ENCODE assay signal across 8 mouse cellular contexts in the genomic region with DNA sequence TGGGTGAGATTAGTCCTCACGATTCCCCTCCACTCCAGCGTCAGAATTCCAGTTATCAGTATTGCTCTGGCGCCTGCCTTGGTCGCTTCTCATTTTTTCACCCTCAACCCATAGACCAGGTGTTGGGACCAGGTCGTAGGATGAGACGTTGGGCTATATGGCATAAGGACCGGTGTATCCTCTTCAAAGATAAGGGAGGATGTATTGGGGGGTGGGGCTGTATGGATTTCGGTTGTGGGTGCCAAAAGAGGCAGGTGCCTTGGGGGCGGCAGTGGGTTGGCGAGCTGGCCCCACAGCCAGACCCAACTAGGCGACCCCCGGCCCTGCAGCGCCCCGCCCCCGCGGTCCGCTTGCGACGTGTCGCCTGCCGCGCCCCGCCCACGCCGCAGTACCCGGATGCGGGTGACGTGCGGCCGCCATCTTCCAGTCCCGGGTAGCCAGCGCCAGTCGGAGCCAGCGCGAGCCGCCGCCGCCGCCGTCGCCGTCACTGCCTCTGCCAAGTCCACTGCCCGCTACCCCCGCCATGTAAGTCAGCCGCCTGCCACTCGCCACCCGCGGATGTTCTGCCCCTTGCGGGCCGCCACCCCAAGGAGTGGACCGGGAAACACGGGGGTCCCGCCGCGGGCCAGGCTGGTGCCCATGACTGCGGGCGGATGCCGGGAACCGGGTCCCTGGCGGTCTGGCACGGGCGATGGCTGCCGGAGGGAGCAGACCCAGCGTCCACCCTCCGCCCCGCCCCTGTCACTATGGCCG. TPM values are rescaled to one million over a fixed set of nuclear protein-coding genes. Genes with fewer than 3 reads are reported as not detected.
DNase-seq lines count a peak whose midpoint lies in the region; ATAC-seq and TF ChIP-seq lines count a peak whose summit lies in the region.

Vamp2 (plus strand) TSS at position 388 of the 753 bp plus-strand sequence.

- peak within 1 kb of the TSS; percentile 99 for H3K27ac ChIP-seq in brown adipose tissue, adult 24 weeks (replicated peaks; ENCODE audit: low read depth, low read length)
- H3K27ac ChIP-seq in forebrain, embryonic 11.5 days (ENCODE audit: low read depth, low read length): peak within 1 kb of the TSS; percentile 82
- H3K27ac ChIP-seq in heart, embryonic 15.5 days: peak within 1 kb of the TSS; percentile 94
- H3K27ac ChIP-seq in liver, embryonic 16.5 days (ENCODE audit: low read length): peak within 1 kb of the TSS; percentile 95
- peak within 1 kb of the TSS; percentile 91 for H3K27ac ChIP-seq in neural tube, embryonic 12.5 days
- H3K27ac ChIP-seq in stomach, postnatal 0 days (replicated peaks): peak within 1 kb of the TSS; percentile 97

- H3K9me3 ChIP-seq in forebrain, embryonic 11.5 days (ENCODE audit: control insufficient read depth, low read length): no peaks in the 10 kb centered on the region
- no peaks in the 10 kb centered on the region for H3K9me3 ChIP-seq in heart, embryonic 15.5 days (replicated peaks)
- H3K9me3 ChIP-seq in liver, embryonic 16.5 days (replicated peaks; ENCODE audit: control insufficient read depth, low read length): no peaks in the 10 kb centered on the region
- H3K9me3 ChIP-seq in neural tube, embryonic 12.5 days: no peaks in the 10 kb centered on the region
- no peaks in the 10 kb centered on the region for H3K9me3 ChIP-seq in stomach, postnatal 0 days (ENCODE audit: control insufficient read depth, low read length)

- WGBS in forebrain, embryonic 11.5 days: 1% methylated on average over 64 of the region's 67 CpGs
- WGBS in heart, embryonic 15.5 days: 1% methylated on average over 63 of the region's 67 CpGs
- WGBS in liver, embryonic 16.5 days (ENCODE audit: insufficient replicate concordance): under 1% methylated on average over 61 of the region's 67 CpGs
- under 1% methylated on average over 67 of the region's 67 CpGs for WGBS in neural tube, embryonic 12.5 days
- WGBS in stomach, postnatal 0 days: 1% methylated on average over 52 of the region's 67 CpGs

- H3K4me3 ChIP-seq in brown adipose tissue, adult 24 weeks (ENCODE audit: insufficient read depth, low read depth, low read length): peak within 1 kb of the TSS; percentile 99
- peak within 1 kb of the TSS; percentile 98 for H3K4me3 ChIP-seq in forebrain, embryonic 11.5 days (ENCODE audit: low read depth, low read length)
- peak within 1 kb of the TSS; percentile 87 for H3K4me3 ChIP-seq in heart, embryonic 15.5 days
- H3K4me3 ChIP-seq in liver, embryonic 16.5 days (ENCODE audit: low read depth, low read length): peak within 1 kb of the TSS; percentile 100
- H3K4me3 ChIP-seq in neural tube, embryonic 12.5 days: peak within 1 kb of the TSS; percentile 97
- H3K4me3 ChIP-seq in stomach, postnatal 0 days (ENCODE audit: low read depth, low read length): peak within 1 kb of the TSS; percentile 98

- peak; percentile 83 for ATAC-seq in forebrain, embryonic 11.5 days (replicated peaks; ENCODE audit: low FRiP score)
- ATAC-seq in heart, embryonic 15.5 days (replicated peaks; ENCODE audit: insufficient number of reproducible peaks, insufficient read depth, low FRiP score, low read depth): peak; percentile 73
- peak; percentile 74 for ATAC-seq in liver, embryonic 16.5 days (ENCODE audit: low read depth)
- peak; percentile 85 for ATAC-seq in neural tube, embryonic 12.5 days (ENCODE audit: low FRiP score, low read depth)
- peak; percentile 78 for ATAC-seq in stomach, postnatal 0 days (ENCODE audit: low FRiP score, low TSS enrichment)

- DNase-seq in CD4-positive helper T cell, adult 2 months (ENCODE audit: low read depth, low spot score): peak; percentile 93
- DNase-seq in forebrain, embryonic 11.5 days (ENCODE audit: low spot score): peak; percentile 96
- peak; percentile 91 to 95 for DNase-seq in kidney, postnatal 25 days
- peak; percentile 91 for DNase-seq in stomach, postnatal 0 days (ENCODE audit: low spot score)

- no peaks in the 10 kb centered on the region for H3K27me3 ChIP-seq in forebrain, embryonic 11.5 days (ENCODE audit: control insufficient read depth, insufficient read depth, low read length)
- no peaks in the 10 kb centered on the region for H3K27me3 ChIP-seq in heart, embryonic 15.5 days
- H3K27me3 ChIP-seq in liver, embryonic 16.5 days (ENCODE audit: control insufficient read depth, insufficient read depth, low read depth, low read length): no peaks in the 10 kb centered on the region
- no peaks in the 10 kb centered on the region for H3K27me3 ChIP-seq in neural tube, embryonic 12.5 days (replicated peaks)
- H3K27me3 ChIP-seq in stomach, postnatal 0 days (ENCODE audit: control insufficient read depth, insufficient read depth, low read length): no peaks in the 10 kb centered on the region

- no peak for TF ChIP-seq CTCF in stomach, postnatal 0 days (IDR thresholded peaks at IDR 0.05; ENCODE audit: low read depth)

- peak within 1 kb of the TSS; percentile 93 for H3K4me2 ChIP-seq in forebrain, embryonic 11.5 days (ENCODE audit: low read depth, low read length, severe bottlenecking)
- peak within 1 kb of the TSS; percentile 82 for H3K4me2 ChIP-seq in heart, embryonic 15.5 days
- H3K4me2 ChIP-seq in liver, embryonic 16.5 days (ENCODE audit: low read depth, low read length): peak within 1 kb of the TSS; percentile 97
- H3K4me2 ChIP-seq in neural tube, embryonic 12.5 days (replicated peaks): peak within 1 kb of the TSS; percentile 96
- H3K4me2 ChIP-seq in stomach, postnatal 0 days (replicated peaks; ENCODE audit: low read depth): peak within 1 kb of the TSS; percentile 78

- H3K9ac ChIP-seq in forebrain, embryonic 11.5 days (ENCODE audit: low read length): peak within 1 kb of the TSS; percentile 98
- peak within 1 kb of the TSS; percentile 94 for H3K9ac ChIP-seq in heart, embryonic 15.5 days
- H3K9ac ChIP-seq in liver, embryonic 16.5 days (ENCODE audit: low read depth, low read length): peak within 1 kb of the TSS; percentile 100
- H3K9ac ChIP-seq in neural tube, embryonic 12.5 days: peak within 1 kb of the TSS; percentile 100
- peak within 1 kb of the TSS; percentile 100 for H3K9ac ChIP-seq in stomach, postnatal 0 days (ENCODE audit: low read length)

- no peaks in the 10 kb centered on the region; the same call in 1 of the 2 replicates for H3K36me3 ChIP-seq in forebrain, embryonic 11.5 days (ENCODE audit: control insufficient read depth, insufficient read depth, low read length)
- H3K36me3 ChIP-seq in heart, embryonic 15.5 days: peaks cover 23% of the 10 kb centered on the region
- peaks cover 10% of the 10 kb centered on the region for H3K36me3 ChIP-seq in liver, embryonic 16.5 days (ENCODE audit: control insufficient read depth, insufficient read depth)
- H3K36me3 ChIP-seq in neural tube, embryonic 12.5 days: peaks cover 17% of the 10 kb centered on the region
- peaks cover 7% of the 10 kb centered on the region; the same call in 1 of the 2 replicates for H3K36me3 ChIP-seq in stomach, postnatal 0 days (ENCODE audit: control insufficient read depth, insufficient read depth, low read length)

- H3K4me1 ChIP-seq in brown adipose tissue, adult 24 weeks (ENCODE audit: control insufficient read depth, insufficient read depth, insufficient read length, low read length): peaks cover 11% of the 10 kb centered on the region; the same call in 1 of the 2 replicates
- H3K4me1 ChIP-seq in forebrain, embryonic 11.5 days (replicated peaks; ENCODE audit: control insufficient read depth, insufficient read depth, low read length): peaks cover 10% of the 10 kb centered on the region; the same call in 1 of the 2 replicates
- peaks cover 50% of the 10 kb centered on the region for H3K4me1 ChIP-seq in heart, embryonic 15.5 days (replicated peaks)
- peaks cover 35% of the 10 kb centered on the region for H3K4me1 ChIP-seq in liver, embryonic 16.5 days (ENCODE audit: control insufficient read depth, low read depth, low read length)
- H3K4me1 ChIP-seq in neural tube, embryonic 12.5 days: peaks cover 34% of the 10 kb centered on the region
- peaks cover 7% of the 10 kb centered on the region; the same call in 1 of the 2 replicates for H3K4me1 ChIP-seq in stomach, postnatal 0 days (replicated peaks; ENCODE audit: control insufficient read depth, insufficient read depth)

- TF ChIP-seq EP300 in stomach, postnatal 0 days (optimal IDR thresholded peaks at IDR 0.05): peak; percentile 36

RNA-seq across cellular contexts. Expression of gene Vamp2, which starts in this region (rescaled TPM):
- polyA plus RNA-seq in brown adipose tissue, adult 24 weeks (2012; ENCODE audit: insufficient read depth, insufficient read length, missing spikeins): 42.0 and 54.9 TPM in 2 replicates
- polyA plus RNA-seq in forebrain, embryonic 11.5 days (2014; fragmentation: Nextera tagmentation; extraction: Ambion mirVana): 95.9 and 98.4 TPM in 2 replicates
- polyA plus RNA-seq in heart, embryonic 15.5 days (2015; fragmentation: Nextera tagmentation; extraction: Ambion mirVana): 82.2 and 96.4 TPM in 2 replicates
- polyA plus RNA-seq in liver, embryonic 16.5 days (2015; fragmentation: Nextera tagmentation; extraction: Ambion mirVana): 16.4 and 25.4 TPM in 2 replicates
- 149 and 174 TPM in 2 replicates for polyA plus RNA-seq in neural tube, embryonic 12.5 days (2016; fragmentation: Nextera tagmentation; extraction: Ambion mirVana)
- polyA plus RNA-seq in stomach, postnatal 0 days (2015; fragmentation: Nextera tagmentation; extraction: Ambion mirVana): 43.0 and 53.7 TPM in 2 replicates

Comparison
In these comparisons a context has a peak if more than half of its experiments do, and no peak if none do; other contexts are left out.
1. Peak in every context shown above with its lines: DNase-seq, ATAC-seq, H3K4me3 ChIP-seq and H3K27ac ChIP-seq.